Mouse (Mus musculus) layer of hippocampus, adult 9-10 months (tissue): ENCODE measurements around the gene Fanca.
"Not testable (repeated sequence)": the region's sequence is repeated elsewhere in the genome, so short reads cannot be mapped to it uniquely, and the experiment has no call there.

ENCODE experiments used
- DNase-seq: peaks from one replicate; pipeline ENCODE4 v3.0.0; 2022; ENCODE audit warnings: low spot score

Fanca gene

DNA sequence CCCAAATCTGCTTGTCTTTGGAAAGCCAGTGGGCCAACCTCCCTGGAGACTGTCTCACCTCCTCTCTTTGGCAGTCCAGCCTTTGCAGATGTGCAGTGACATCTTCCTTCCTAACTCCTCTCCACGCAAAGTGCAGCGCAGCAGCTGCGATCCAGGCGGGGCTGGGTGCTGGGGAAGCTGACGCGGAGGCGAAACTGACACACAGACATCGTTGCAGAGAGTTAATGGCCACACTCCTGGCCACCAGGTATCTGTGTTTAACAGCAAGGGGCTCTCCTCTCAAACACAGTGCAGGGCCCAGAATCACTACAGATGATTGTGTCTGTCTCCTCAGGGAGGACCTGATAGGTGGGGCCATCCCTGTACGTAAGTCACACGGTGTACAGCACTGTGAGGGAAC, 47.2 kb downstream of the Fanca start:
- no peak for DNase-seq

DNA sequence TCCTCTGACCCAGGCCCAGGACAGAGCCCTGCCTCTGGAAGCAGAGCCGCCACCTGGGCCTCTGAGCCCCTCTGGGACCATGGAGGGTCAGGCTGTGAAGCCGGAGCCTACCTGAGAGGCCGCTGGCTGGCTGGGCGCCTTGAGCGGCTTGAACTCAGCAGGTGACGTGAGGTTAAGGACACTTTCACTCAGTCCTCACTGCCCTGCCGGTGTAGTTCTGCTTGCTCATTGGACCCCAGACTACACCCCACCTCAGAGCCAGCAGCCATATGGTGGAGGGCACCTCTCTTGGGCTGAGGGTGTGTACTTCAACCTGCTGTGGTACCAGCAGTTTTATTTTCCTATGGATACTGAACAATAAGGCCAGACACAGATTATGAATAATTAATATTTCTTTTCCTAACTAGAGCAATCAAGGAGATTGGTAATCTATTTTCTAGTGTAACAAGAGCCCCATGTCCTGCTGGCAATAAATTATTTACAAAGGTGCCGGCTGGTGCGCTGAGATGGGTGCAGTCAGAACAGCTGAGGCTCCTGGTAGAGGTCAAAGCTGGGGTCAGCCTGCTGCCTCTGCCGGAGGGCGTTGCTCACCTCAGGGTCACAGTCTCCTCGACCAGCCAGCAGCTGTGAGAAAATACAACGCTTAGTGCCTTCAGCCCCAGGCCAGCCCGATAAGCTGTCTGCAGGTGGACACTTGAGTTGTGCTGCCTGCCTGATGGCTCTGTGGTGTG, 50.3 kb downstream of the Fanca start:
- no peak for DNase-seq

DNA sequence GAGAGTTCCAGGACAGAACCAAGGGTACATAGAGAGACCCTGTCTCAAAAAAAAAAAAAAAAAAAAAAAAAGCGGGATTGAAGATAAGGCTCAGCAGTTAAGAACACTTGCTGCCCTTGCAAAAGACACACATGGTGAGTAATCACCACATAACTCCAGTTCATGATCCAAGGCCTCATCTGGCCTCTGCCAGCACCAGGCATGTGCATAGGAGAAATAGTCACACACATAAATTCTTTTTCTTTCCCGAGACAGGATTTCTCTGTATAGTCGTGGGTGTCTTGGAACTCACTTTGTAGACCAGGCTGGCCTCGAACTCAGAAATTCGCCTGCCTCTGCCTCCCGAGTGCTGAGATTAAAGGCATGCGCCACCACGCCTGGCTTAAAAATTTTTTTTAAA, 60.8 kb downstream of the Fanca start:
- DNase-seq: not testable (repeated sequence)

DNA sequence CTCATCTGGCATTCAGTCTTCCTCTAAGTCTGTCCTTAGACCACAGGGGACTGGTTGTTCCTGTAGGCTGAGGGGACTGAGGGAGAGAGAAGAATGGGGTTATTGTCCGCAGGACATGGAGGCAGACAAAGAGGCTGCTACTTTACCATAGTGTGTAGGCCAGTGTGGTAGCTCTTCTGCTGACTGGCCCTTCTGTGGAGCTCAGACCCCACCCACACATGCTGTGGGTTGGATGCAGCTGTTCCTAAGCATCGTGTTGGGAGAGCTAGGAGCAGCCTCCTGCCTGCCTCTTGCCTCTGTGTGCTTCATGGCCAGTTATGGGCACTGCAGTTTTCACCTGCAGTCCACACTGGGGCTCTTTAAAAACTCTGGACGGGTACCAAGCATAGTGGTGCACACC, 61.3 kb downstream of the Fanca start:
- no peak for DNase-seq

DNA sequence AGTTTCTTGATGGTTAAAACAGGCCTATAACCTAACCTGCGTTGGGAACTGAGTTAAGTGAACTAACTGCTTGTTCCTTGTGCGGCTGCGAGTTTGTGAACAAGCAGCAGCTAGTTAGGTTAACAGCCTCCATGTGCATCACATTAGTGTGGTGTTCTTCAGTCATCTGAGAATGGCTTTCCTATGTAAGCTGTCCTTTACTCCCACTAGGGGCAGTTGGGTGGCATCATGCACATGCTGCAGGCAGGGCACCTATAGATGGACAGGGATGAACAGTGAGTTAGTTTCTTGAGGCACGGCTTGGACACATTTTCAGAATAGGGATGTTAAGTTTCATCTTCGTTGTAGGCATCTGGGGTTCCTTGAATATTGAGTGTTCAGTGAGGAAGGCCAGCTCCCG, 63.2 kb downstream of the Fanca start:
- DNase-seq: no peak

DNA sequence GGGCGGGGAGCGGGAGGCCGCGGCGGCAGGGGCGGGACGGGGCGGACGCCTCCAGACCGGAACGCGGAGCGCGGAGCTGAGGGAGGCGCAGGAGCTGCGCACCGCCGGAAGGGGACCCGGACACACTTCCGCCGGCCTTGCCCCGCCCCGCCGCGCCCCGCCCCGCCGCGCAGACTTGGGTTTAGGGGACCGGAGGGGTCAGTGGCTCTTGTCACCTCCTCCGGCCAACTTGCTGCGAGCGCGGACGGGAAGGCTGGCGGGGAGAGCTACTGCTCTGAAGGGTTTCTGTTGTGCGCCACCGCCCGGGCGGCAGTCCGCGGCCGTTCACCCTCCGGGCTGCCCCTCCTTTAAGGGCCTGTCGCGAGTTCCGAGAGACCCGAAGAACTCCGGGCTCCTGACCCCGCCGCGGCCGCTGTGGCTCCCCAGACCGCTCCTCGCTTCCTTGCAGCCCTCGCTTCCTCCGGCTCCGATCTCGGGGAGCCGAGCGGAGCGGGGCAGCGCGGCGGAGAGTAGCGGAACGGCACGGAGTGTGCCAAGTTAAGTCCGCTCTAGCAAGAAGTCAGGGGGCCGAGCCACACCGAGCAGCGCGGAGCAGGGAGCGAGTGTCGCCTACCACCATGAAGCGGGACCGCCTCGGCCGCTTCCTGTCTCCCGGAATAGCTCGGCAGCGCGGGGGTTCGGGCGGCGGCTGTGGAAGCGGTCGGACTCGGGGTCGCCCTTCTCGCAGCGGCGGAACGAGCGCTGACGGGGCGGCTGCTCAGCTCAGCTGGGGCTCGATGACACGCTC, 64.1 kb downstream of the Fanca start, which contains the start of the genes Zfp276 and Vps9d1:
Zfp276 (plus strand) TSS at position 97 of the 787 bp plus-strand sequence.
Vps9d1 (minus strand) TSS at position 250 of the 787 bp plus-strand sequence.
- DNase-seq: no peak

DNA sequence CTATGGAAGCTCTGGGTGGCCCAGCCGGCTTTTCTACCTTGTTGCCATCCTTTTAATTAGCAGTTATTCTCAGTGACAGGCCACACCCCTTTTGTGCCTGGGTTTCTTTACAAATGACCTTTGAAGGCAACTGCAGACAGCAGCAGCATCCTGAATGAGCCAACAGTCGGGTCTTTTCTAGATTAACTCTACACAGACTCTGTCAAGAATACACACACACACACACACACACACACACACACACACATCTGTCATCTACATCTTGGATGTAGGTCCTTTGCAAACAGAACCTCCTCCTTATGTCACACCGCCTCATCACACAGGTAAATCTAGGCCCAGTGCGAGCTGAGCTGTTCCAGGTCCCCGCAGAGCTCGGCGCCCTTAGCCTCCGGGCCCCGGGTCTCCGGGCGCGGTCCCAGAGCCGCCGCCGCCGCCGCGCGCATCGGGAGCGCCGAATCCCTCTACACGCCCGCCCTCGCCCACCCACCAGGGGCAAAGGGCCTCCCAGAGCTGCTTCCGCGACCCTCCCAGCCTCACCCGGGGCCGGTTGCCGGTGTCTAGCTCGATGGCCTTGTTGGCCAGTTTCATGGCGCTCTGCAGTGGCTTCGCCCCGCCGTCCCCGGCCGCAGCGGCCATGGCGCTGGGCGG, 64.8 kb downstream of the Fanca start:
- DNase-seq: no peak

DNA sequence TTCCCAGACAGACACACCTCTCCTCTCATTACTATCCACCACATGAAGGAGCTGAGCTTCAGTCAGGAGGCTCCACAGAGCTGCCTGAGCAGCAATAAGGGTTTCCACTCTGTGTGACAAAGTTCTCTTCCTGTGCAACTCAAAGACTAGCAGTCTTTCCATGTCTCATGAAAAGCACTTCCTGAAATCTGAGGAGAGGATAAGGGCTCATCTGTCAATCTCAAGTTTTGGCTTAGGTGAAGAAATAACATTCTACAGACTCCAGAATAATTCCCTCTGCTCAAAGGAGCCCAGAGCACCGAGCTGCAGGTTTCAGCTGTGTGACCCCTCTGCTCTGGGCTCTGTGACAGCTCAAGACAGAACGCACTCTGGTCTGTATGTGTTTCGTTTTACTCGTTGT, 65.5 kb downstream of the Fanca start:
- no peak for DNase-seq

DNA sequence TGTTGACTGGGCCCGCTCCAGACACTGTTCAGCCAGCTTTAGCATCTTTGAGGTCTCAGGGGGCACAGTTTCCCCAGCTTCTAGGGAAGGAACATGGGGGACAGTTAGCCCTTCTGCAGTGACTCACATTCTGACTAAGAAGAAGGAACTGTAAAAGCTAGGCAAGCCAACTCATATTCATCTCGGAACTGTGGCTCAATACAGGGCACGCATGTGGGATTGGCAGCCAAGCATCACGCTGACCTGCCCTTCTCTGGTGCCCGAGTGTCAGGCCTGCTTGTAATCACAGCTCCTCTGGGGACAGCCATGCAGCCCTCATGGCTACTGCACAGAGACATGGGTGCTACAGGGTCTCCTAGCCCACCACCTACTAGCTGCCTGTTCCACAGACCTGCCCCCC, 67.4 kb downstream of the Fanca start:
- no peak for DNase-seq

DNA sequence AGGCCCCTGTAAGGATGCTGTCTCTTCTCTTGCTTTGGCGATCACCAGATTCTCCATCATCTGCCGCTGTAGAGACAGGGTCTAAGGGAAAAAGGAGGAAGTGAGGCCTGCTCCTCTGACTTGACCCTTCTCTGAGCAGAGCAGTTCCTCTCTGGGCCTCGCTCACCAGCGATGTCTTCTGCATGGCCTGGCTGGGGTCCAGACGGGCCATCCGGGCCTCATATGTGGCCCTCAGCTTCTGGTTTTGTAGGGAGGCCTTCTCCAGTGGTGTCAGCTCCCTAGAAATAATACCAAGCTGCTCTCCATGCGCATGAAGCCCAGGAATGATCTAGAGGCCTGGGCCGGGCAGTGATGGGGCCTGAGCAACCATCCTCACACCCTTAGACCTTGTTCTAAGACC, 69.8 kb downstream of the Fanca start:
- DNase-seq: no peak

DNA sequence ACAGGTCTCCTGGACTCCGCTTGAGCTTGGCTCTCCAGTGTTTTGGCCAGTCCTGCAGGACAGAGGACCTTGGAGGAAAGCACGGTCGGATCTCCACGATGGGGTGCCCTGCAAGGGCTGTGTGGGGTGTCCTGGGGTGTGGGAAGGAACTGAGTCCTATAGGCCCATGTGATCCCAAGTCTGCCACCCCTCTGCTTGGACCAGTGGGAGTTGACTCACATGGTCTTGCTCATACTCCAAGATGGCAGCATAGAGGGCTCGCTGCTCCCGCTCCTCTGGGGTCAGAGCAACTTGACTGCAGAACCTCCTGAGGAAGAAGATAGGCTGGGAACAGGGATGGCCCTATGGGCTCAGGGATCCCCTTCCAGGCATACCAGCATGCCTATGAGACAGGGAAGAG, 70.6 kb downstream of the Fanca start:
- DNase-seq: no peak

DNA sequence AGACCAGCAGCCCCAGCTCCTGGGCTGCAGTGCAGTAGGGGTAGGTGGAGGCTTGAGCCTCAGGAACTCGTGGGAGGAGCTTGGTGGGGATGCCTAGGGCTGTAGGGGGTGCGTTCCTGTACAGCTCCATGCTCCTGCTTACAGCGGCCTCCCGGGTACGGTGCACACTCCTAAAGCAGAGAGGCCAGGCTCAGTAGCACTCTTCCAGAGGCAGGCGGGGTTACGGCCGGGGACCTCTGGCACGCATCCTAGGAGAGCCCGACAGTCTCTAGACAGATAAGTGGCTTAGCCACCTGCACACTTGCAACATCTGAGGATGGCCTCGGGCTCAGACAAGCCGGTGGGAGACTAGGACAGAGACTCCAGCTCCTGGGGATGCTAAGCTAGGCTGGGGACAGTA, 72.8 kb downstream of the Fanca start:
- no peak for DNase-seq

DNA sequence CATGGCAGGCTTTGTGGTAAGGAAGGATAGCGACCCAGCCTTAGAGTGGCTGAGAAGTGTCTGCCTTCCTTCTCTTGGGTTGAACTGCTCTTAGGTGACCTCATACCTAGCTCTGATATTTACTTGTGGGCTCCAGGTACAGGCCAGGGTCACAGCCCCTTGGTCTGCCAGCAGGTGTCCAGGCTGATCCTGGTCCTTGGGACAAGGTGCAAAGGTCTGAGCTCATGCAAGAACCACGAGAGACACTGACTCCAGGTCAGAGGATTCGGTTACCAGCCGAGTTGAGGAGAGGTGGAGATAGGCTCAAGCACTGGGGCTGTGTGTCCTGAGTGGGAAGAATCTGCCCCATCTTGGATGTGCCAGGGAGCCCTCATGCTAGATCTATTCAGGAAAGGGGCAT, 74.0 kb downstream of the Fanca start:
- DNase-seq: no peak

DNA sequence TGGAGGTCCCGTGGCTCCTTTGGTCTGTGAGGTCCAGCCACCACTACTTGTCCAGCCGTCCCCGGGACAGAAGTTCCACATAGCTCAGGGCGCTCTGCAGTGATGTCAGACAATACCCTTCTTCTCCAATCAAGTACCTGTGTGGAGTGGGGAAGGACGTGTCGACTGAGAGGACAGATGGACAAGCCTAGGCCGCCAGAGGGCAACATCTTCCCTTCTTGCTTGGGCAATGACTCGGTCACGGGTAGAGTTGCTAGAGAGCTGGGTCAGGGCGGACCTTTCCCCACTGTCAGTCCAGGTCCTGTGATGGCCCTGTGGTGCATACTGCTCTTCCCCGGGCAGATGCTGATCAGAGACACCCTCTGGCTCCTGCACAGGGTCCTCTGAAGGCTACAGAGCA, 75.3 kb downstream of the Fanca start:
- no peak for DNase-seq

DNA sequence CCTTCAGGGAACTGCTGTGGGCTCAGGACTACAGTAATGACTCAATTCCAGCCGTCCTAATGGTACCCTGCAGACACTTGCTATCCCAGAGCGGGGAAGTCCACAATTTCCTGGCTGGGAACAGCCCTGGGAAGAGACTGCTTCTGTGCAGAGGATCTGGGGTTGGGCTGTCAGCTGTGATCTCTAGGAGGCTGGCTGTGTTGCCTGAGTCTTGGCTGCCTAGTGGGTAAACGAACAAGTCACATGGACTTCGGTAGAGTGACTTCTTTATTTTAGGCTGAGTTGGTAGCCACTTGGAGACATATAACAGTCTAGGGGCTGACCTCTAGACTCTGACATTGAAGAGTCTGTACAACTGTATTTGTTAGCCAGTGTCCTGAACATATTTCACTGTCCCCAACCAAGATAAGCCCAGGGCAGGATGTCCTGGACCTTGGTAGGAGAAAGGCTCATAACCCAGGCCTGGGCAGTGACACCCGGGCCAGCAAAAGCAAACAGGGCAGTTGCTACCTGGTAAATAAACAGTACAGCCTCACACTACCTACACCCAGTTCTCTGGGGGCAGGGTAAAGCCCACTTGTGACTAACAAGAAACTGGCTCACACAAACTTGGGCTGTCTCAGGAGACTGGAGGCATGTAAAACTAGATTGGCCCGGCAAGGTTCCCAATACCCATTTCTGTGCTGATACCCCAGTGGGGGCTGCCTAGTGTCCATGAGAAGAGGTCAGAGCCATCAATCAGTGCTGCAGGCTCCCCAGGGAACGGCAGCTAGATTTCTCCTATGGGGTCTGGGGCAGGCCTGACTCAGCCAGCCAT, 76.1 kb downstream of the Fanca start:
- no peak for DNase-seq

DNA sequence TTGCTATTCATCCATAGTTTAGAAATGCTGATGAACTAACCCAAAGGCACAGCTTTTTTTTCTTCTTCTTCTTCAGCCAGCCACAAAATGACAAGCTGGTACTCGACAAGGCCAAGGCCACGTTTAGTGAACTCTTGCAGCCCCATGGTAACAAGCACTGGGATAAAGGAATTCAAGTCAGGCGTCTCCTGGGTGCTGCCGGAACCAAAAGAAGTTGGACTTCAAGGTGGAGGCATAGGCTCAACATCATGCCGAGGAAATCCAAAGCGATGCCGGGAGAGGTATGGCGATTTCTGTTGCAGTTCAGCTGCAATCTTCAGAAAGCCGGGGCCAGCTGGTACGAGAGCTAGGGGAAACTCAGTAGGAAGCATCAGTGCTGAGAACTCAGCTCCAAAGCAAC, 79.0 kb downstream of the Fanca start:
- no peak for DNase-seq

DNA sequence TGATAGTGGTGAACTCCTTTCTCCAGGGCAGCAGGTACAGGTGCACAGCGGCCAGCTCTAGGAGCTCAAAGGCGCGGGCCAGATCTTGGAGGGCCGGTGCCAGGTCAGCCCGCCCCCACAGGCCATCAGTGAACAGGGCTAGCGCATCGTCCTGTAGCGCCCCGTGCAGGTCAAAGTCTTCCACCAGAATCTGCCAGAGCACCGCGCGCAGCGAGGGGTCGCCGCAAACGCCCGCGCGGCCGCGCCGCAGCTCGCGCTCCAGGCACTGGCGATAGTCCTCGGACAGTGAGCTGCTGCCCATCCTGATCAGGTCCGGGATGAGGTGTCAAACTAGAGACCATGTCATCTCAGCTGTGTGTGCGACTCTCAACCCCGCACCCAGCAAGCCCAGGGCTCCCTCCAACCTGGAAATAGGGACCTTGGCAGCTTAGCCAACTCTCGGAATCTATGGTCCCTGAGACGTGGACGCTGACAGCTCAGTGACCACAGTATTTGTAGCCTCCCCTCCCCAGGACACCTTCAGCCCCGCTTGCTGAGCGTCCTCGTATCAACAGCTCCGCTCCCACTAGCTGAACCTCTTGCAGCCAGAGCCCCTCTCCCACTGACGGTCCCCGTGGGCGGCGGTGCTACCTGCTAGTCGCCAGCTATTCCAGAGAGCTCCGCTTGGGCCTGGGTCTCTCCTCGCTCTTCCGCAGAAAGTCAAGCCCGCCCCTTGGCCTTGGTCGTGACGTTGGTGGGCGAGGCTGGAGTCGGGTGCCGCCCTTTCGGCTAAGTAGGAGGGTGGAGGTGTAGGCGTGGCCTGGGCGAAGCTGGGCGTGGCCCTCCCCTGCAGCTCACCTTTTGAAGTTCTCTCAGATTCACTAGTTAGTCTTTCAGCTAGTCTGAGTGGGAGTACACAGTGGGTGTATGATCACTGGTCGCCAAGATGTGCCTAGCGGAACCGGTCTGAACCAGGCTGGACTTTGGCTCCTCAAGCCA, 82.6 kb downstream of the Fanca start, which contains the start of gene Spata2l:
Spata2l (minus strand) TSS at position 714 of the 978 bp plus-strand sequence.
- DNase-seq: no peak

DNA sequence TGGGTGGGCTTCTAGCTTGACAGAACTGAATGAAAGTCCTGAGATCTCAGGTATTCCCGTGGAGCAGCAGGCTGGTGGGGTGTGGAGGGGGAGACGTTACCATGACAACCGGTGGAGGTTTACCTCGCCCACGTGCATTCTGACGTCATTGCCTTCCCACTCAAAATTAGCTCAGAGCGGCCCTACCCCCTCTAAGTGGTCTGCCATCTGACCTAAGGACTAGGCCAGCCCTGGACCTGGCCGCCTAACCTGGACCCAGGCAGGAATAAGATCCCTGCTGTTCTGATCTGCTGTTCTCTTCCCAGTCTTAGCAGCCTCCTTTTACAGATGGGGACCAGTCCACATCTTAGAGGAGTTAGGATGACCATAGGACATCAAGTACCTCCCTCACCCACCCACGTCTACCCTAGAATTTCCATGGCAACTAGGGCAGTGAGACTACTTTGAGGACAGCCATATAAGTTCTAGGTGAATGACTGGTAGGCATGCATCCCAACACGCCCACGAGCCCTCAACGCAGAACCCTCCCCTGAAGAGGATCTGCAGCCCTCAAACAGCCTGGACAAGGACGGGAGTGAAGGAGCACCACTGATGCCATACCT, 83.4 kb downstream of the Fanca start:
- DNase-seq: no peak

DNA sequence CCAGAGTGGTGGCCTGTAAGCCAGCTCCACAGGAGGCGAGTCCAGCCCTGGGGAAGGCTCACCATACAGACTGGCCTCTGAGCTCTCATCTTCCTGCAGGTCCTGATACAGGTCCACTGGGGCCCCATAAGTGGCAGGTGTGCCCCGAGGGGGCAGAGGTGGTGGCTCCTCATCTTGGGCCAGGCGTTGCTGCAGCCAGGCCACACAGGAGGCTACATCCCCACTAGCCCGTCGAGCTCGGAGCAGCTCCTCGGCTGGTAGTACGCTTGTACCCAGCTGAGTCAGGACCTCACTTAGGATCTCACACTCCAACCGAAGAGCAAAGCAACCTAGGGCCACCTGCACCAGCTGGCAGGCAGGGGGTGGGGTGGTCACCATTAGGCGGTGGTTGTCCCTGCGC, 84.6 kb downstream of the Fanca start:
- no peak for DNase-seq

DNA sequence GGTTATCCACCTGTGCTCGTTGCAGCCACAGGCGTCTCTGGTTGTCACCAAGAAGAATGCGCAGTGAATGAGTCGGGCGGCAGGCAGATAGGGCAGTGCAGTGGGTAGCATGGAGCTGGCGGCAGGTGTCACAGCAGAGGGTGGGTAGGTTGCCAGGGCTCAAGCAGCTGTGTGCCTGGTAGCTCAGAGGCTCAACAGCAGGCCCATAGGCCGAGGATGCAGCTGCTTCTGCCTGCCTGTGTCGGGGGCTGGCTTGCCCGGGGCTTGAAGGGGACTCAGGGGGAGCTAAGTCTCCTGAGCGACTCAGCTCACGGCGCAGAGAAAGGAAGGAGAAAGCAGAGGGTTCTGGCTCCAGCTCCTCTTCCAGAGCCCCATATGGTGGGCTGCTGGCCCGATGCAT, 85.1 kb downstream of the Fanca start:
- no peak for DNase-seq
